Mouse (Mus musculus) olfactory bulb, adult 2 months (tissue): Measurements from ENCODE around the gene Vwa7.

Source experiments
- CTCF ChIP-seq: fragments of 200-500 bp; IDR thresholded peaks from 2 replicates; pipeline ENCODE4 v1.5.1; 2012; ENCODE audit warnings: low read depth, mild to moderate bottlenecking, low read length, moderate library complexity; ENCODE audit not compliant: insufficient read depth
- POLR2A ChIP-seq: fragments of 200-500 bp; IDR thresholded peaks from 2 replicates; pipeline ENCODE4 v1.6.1; 2012; ENCODE audit warnings: mild to moderate bottlenecking, low read depth, low read length, moderate library complexity; ENCODE audit not compliant: insufficient read depth

DNA sequence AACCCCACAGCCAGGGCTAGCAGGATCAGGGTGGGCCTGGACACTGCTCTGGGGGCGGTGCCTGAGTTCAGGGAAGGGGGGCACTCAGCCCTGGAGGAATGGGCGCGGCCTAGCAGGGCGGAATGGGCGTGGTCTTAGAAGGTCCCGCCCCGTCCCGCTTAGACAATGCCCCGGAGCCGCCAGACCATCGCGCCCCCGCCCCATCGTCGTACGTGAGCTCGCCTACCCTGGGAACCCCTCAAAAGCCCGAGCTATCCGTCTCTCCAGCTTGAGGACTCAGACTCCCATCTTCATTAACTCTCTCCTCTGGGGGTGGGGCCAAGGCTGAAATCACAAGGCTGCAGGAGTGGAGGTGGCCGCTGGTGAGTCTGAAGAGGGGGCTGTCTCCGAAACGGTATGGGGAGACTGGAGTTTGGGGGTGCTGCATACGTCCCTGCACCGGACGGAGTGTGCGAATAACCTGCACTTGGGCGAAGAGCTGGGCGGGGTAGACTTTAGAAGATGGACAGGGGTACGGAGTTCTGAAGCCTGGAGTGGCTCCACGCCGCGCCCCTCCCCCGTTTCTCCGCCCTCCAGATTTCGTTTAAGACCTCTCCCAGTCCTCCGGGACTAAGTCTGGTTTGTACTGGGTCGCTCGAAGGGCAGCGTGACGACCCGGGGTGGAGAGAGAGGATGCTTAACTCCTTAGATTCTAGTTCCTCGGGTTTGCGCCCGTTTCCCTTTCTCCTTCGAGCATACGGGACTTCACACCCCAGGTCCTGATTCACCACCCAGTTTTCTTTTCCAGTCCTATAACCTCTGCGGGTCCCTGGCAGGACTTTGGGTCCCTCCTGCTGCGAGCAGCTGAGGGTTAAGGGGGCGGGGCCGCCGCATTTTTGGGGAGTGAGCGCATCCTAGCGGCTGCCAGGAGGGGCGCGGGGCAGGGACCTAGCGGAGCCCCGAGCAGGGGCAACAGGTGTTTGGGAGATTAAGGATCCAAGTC lies 42.8 kb downstream of the Vwa7 start, which contains the start of gene Ddah2:
- TF ChIP-seq POLR2A: no peak; the same call in 1 of the 2 replicates
- peak; percentile 86 for TF ChIP-seq CTCF
